Mouse (Mus musculus) midbrain, embryonic 12.5 days (tissue): ENCODE measurements around the gene Klk9. TPM values are rescaled to one million over a fixed set of nuclear protein-coding genes. Genes with fewer than 3 reads are reported as not detected.

ENCODE experiments used
- polyA plus RNA-seq: library from polyadenylated mRNA; unstranded; fragments of >200 nt; fragmentation: Nextera tagmentation; extraction: Ambion mirVana; gene quantifications from 2 replicates; pipeline ENCODE4 v1.2.1, GENCODE M21; 2016

Klk9 gene
- polyA plus RNA-seq, 1 experiment from 2014 or later: not detected

Other genes with a start within 250 kb of the Klk9 start
- 1.1 and 1.4 TPM in 2 replicates for gene Cd33, start 247.5 kb upstream of the Klk9 start, polyA plus RNA-seq
- gene Zfp658, start 229.6 kb upstream of the Klk9 start, polyA plus RNA-seq: 9.3 and 10.1 TPM in 2 replicates
- gene Zfp719, start 212.3 kb upstream of the Klk9 start, polyA plus RNA-seq: 17.8 and 17.9 TPM in 2 replicates
- gene Zfp819, start 184.7 kb upstream of the Klk9 start, polyA plus RNA-seq: 0.24 and 0.58 TPM in 2 replicates
- gene Ceacam18, start 157.2 kb upstream of the Klk9 start, polyA plus RNA-seq: not detected in 2 replicates
- 0.24 TPM in 2 replicates for gene Siglece, start 131.7 kb upstream of the Klk9 start, polyA plus RNA-seq
- gene Ctu1, start 119.9 kb upstream of the Klk9 start, polyA plus RNA-seq: 17.6 and 17.9 TPM in 2 replicates
- not detected in 2 replicates for gene Klk14, start 101.5 kb upstream of the Klk9 start, polyA plus RNA-seq
- gene Klk13, start 79.3 kb upstream of the Klk9 start, polyA plus RNA-seq: not detected in 2 replicates
- gene Klk12, start 23.0 kb upstream of the Klk9 start, polyA plus RNA-seq: not detected in 2 replicates
- gene Klk11, start 17.3 kb upstream of the Klk9 start, polyA plus RNA-seq: not detected in 2 replicates
- 0.13 TPM in 1 of 2 replicates, not detected in the other for gene Klk10, start 10.9 kb upstream of the Klk9 start, polyA plus RNA-seq
- gene Klk8, start 5.7 kb downstream of the Klk9 start, polyA plus RNA-seq: 6.1 and 6.3 TPM in 2 replicates
- not detected in 2 replicates for gene Klk7, start 19.4 kb downstream of the Klk9 start, polyA plus RNA-seq
- not detected in 2 replicates for gene Klk6, start 32.6 kb downstream of the Klk9 start, polyA plus RNA-seq
- gene Klk5, start 50.1 kb downstream of the Klk9 start, polyA plus RNA-seq: 0.18 and 0.33 TPM in 2 replicates
- not detected in 2 replicates for gene Klk4, start 89.3 kb downstream of the Klk9 start, polyA plus RNA-seq
- gene Klk15, start 141.8 kb downstream of the Klk9 start, polyA plus RNA-seq: not detected in 2 replicates
- gene Klk1b8, start 158.8 kb downstream of the Klk9 start, polyA plus RNA-seq: not detected in 2 replicates
- gene Klk1b1, start 174.9 kb downstream of the Klk9 start, polyA plus RNA-seq: not detected in 2 replicates
- not detected in 2 replicates for gene Klk1b9, start 184.2 kb downstream of the Klk9 start, polyA plus RNA-seq
- gene Klk1b11, start 204.0 kb downstream of the Klk9 start, polyA plus RNA-seq: not detected in 2 replicates
- not detected in 2 replicates for gene Klk1b26, start 220.3 kb downstream of the Klk9 start, polyA plus RNA-seq